8 mouse cellular contexts compared by ENCODE assay signal in genomic region chr2:121288901-121289729, GRCm38 (mm10). TPM values are rescaled to one million over a fixed set of nuclear protein-coding genes. Genes with fewer than 3 reads are reported as not detected.
DNase-seq lines count a peak whose midpoint lies in the region; ATAC-seq and TF ChIP-seq lines count a peak whose summit lies in the region.

Gene Map1a (plus strand): TSS chr2:121289600.

- peak within 1 kb of the TSS; percentile 68 for H3K27ac ChIP-seq in forebrain, embryonic 13.5 days
- no peak within 1 kb of the TSS for H3K27ac ChIP-seq in liver, postnatal 0 days (ENCODE audit: low read depth)
- peak within 1 kb of the TSS; percentile 84 for H3K27ac ChIP-seq in neural tube, embryonic 14.5 days (ENCODE audit: low read depth, low read length)

- H3K9me3 ChIP-seq in E14TG2a.4 (ENCODE audit: low read length) = no peaks in the 10 kb centered on the region
- H3K9me3 ChIP-seq in forebrain, embryonic 13.5 days (replicated peaks) = no peaks in the 10 kb centered on the region
- H3K9me3 ChIP-seq in liver, postnatal 0 days (ENCODE audit: low read length) = no peaks in the 10 kb centered on the region
- H3K9me3 ChIP-seq in neural tube, embryonic 14.5 days (ENCODE audit: control insufficient read depth, low read length) = no peaks in the 10 kb centered on the region

- H3K4me3 ChIP-seq in E14TG2a.4 (replicated peaks; ENCODE audit: low read length) = peak within 1 kb of the TSS; percentile 87
- peak within 1 kb of the TSS; percentile 58 for H3K4me3 ChIP-seq in forebrain, embryonic 13.5 days
- H3K4me3 ChIP-seq in liver, postnatal 0 days (ENCODE audit: low read depth, low read length) = peak within 1 kb of the TSS; percentile 54
- peak within 1 kb of the TSS; percentile 46 for H3K4me3 ChIP-seq in neural tube, embryonic 14.5 days (ENCODE audit: low read depth, low read length)

- peak; percentile 98 for ATAC-seq in forebrain, embryonic 13.5 days
- ATAC-seq in liver, postnatal 0 days = peak; percentile 97
- peak; percentile 97 for ATAC-seq in neural tube, embryonic 14.5 days (ENCODE audit: low read depth)

- WGBS in forebrain, embryonic 13.5 days = under 1% methylated on average over 48 of the region's 48 CpGs
- 3% methylated on average over 48 of the region's 48 CpGs for WGBS in large intestine, adult 2 months
- 2% methylated on average over 48 of the region's 48 CpGs for WGBS in liver, postnatal 0 days (ENCODE audit: insufficient replicate concordance)
- WGBS in neural tube, embryonic 14.5 days = under 1% methylated on average over 48 of the region's 48 CpGs

- peak within 1 kb of the TSS; percentile 83 for H3K4me2 ChIP-seq in forebrain, embryonic 13.5 days
- peak within 1 kb of the TSS; percentile 88 for H3K4me2 ChIP-seq in liver, postnatal 0 days (ENCODE audit: low read depth, low read length)
- H3K4me2 ChIP-seq in neural tube, embryonic 14.5 days (ENCODE audit: low read depth, low read length) = peak within 1 kb of the TSS; percentile 88

- peak within 1 kb of the TSS; percentile 72 for H3K9ac ChIP-seq in forebrain, embryonic 13.5 days
- peak within 1 kb of the TSS; percentile 28; the same call in 1 of the 2 replicates for H3K9ac ChIP-seq in liver, postnatal 0 days (replicated peaks)
- H3K9ac ChIP-seq in neural tube, embryonic 14.5 days (replicated peaks; ENCODE audit: low read depth, low read length) = peak within 1 kb of the TSS; percentile 39

- intact Hi-C loops in heart, postnatal 10 days (cut with DNase I) = loop anchor here (2.0 kb wide), 1 partner anchor 18 kb away; the partner anchor contains the start of gene Trp53bp1

- no peak for TF ChIP-seq EP300 in liver, postnatal 0 days (IDR thresholded peaks at IDR 0.05; ENCODE audit: low read depth)

- TF ChIP-seq CTCF in E14TG2a.4 (conservative IDR thresholded peaks at IDR 0.05; ENCODE audit: low read length) = no peak
- TF ChIP-seq CTCF in liver, postnatal 0 days (IDR thresholded peaks at IDR 0.05; ENCODE audit: low read depth) = 0 out of 2 replicates have a peak, but pooled peaks have one; percentile 2

- 0 out of 2 replicates have a peak, but pooled peaks cover 4% of the 10 kb centered on the region for H3K36me3 ChIP-seq in E14TG2a.4 (ENCODE audit: insufficient read depth, low read length)
- H3K36me3 ChIP-seq in forebrain, embryonic 13.5 days (ENCODE audit: poor library complexity, severe bottlenecking) = no peaks in the 10 kb centered on the region
- H3K36me3 ChIP-seq in liver, postnatal 0 days (replicated peaks; ENCODE audit: insufficient read depth, low read length) = no peaks in the 10 kb centered on the region
- H3K36me3 ChIP-seq in neural tube, embryonic 14.5 days (ENCODE audit: control insufficient read depth, insufficient read depth, low read length) = no peaks in the 10 kb centered on the region

- DNase-seq in c-Kit-positive CD71-positive TER-119-positive erythroid progenitor cells, embryonic 14.5 days (ENCODE audit: low spot score) = peak; percentile 87
- DNase-seq in heart, postnatal 10 days = peak; percentile 93 to 94
- DNase-seq in large intestine, adult 2 months (ENCODE audit: low read depth, low spot score) = peak; percentile 46
- DNase-seq in liver, postnatal 0 days = peak; percentile 89
- DNase-seq in testis, postnatal 10 days (ENCODE audit: low spot score) = peak; percentile 96

- H3K27me3 ChIP-seq in E14TG2a.4 (ENCODE audit: insufficient read depth, low read length) = peaks cover 19% of the 10 kb centered on the region
- H3K27me3 ChIP-seq in forebrain, embryonic 13.5 days = no peaks in the 10 kb centered on the region
- H3K27me3 ChIP-seq in liver, postnatal 0 days (ENCODE audit: insufficient read depth, low read length) = peaks cover 48% of the 10 kb centered on the region
- no peaks in the 10 kb centered on the region for H3K27me3 ChIP-seq in neural tube, embryonic 14.5 days (ENCODE audit: control insufficient read depth, insufficient read depth, low read length)

- peaks cover 50% of the 10 kb centered on the region for H3K4me1 ChIP-seq in E14TG2a.4 (replicated peaks; ENCODE audit: low read depth, low read length)
- H3K4me1 ChIP-seq in forebrain, embryonic 13.5 days = peaks cover 39% of the 10 kb centered on the region
- peaks cover 10% of the 10 kb centered on the region for H3K4me1 ChIP-seq in liver, postnatal 0 days (ENCODE audit: insufficient read depth)
- H3K4me1 ChIP-seq in neural tube, embryonic 14.5 days (ENCODE audit: control insufficient read depth, insufficient read depth, low read length) = peaks cover 22% of the 10 kb centered on the region

RNA-seq across cellular contexts. Expression of gene Map1a, which starts in this region (rescaled TPM):
- 13.2 and 14.7 TPM in 2 replicates for polyA plus RNA-seq in forebrain, embryonic 13.5 days (2015; fragmentation: Nextera tagmentation; extraction: Ambion mirVana)
- 10 to 100 TPM in 1 of 2 experiments, 1 to 10 TPM in 1; 9.6 to 12.2 TPM for total RNA-seq in heart, postnatal 10 days (2021)
- polyA plus RNA-seq in large intestine, adult 2 months (2012; rRNA removed) = 1.5 and 4.1 TPM in 2 replicates
- polyA plus RNA-seq in liver, postnatal 0 days (2015; fragmentation: Nextera tagmentation; extraction: Ambion mirVana) = 0.02 and 0.04 TPM in 2 replicates
- 39.7 and 65.1 TPM in 2 replicates for polyA plus RNA-seq in neural tube, embryonic 14.5 days (2014; fragmentation: Nextera tagmentation; extraction: Ambion mirVana)

Comparison
In these comparisons a context has a peak if more than half of its experiments do, and no peak if none do; other contexts are left out.
1. Peak in DNase-seq, ATAC-seq, H3K4me3 ChIP-seq, H3K9ac ChIP-seq and H3K4me2 ChIP-seq in liver, postnatal 0 days; RNA of the gene not detected or under 1 TPM.
2. DNase-seq: peak in every context shown above with its lines; median percentile 96 in testis, postnatal 10 days; 94 in heart, postnatal 10 days; 89 in liver, postnatal 0 days; 87 in c-Kit-positive CD71-positive TER-119-positive erythroid progenitor cells, embryonic 14.5 days; 46 in large intestine, adult 2 months.